Mouse (Mus musculus) ZHBTc4 (cell line): ENCODE data around the gene Tpcn2.

ENCODE experiments used
- DNase-seq: peaks from one replicate; pipeline ENCODE4 v3.0.0-alpha.2; 2011; ENCODE audit warnings: low read depth, low spot score

Tpcn2 gene

DNA sequence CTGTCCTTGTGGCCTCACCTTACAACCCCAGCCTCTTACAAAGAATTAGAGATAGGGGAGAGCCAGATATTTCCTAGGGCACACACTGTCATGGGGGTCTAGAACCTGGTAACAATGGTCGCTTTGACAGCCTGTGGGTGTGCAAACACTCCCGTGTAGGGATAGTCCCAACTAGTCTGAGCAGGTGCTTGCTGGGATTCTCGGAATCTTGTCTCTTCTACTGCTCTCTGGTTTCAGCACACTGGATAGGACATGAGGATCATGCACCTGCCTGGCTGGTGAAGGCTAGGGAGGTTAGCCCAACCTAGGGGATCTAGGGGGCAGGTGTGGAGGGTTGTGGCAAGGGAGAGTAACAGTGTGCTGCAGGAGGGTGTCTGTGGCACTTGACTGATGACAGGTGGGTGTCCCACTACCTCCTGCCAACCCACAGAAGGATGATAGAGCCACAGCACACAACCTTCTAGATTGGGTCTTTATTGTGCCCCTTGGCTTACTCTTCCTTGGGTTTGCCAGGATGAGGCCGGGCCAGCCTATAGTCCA is 78.4 kb downstream of the Tpcn2 start:
- DNase-seq: no peak

GRCm38 (mm10) chr7:145199711-145200110 is 84.1 kb downstream of the Tpcn2 start:
- DNase-seq: no peak

DNA sequence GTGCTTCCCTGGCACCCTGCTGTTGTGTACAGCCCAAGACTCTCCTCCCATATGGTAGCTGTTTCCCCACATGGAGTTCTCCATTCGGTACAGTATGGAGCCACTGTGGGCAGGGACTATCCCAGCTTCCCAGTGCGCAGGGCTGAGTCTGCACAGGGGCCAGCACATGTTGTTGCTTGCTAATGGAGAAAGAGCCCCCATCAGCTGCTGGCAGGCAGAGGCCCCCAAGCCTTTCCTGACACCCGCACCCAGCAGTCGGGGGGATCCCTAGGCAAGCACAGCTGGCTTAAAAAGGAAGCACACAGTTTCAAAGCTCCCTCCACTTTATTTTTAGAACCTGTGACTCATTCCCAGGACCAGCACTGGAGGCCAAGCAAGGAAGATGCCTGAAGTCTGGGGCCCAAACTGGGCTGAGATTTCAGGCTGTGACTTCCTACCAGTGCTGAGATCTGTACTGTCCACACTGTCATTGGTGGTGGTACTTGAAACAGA is 85.5 kb downstream of the Tpcn2 start:
- no peak for DNase-seq

DNA sequence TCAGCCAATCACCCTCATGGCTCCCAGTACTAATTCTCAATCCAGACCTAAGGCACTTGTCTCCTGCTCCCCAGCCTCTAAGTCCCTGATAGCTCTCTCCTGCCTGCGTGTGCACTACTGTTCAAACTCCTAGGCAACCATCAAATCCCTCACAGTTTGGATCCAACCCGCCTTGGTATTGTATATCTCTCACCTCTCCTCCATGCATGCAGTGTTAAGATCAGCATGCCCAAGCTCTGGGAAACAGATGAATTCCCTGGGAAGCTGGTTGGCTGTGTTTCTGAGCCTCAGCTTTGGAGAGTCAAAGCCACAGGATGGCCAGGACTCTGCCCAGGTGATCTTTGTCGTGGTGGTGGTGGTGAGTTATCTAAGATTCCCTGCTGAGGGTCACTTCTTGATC is 86.1 kb downstream of the Tpcn2 start:
- DNase-seq: no peak

GRCm38 (mm10) chr7:145197042-145197441 is 86.8 kb downstream of the Tpcn2 start:
- no peak for DNase-seq

GRCm38 (mm10) chr7:145196340-145196739 is 87.5 kb downstream of the Tpcn2 start:
- no peak for DNase-seq

GRCm38 (mm10) chr7:145195186-145195927 is 88.5 kb downstream of the Tpcn2 start:
- DNase-seq: no peak

- no peak for DNase-seq
These were observed 89.2 kb downstream of the Tpcn2 start for GRCm38 (mm10) chr7:145194455-145195161.

GRCm38 (mm10) chr7:145192836-145193235 is 91.0 kb downstream of the Tpcn2 start:
- no peak for DNase-seq

DNA sequence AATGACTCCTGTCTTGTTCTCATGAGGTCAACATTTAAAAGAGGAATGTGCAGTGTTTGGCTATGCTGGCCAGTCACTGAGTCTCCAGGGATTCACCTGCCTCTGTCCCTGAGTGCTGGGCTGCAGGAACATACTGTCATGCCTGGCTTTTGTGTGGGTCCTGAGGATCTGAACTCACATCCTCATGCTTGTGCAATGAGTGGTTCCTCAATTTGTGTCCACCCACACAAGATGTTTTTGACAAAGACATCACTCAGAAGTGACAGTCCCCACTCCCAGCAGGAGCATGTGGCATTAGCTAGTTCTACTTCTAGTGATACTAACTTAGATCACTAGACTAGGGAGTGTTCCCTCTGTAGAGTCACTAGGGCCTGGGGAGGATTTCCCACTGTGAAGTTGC is 93.3 kb downstream of the Tpcn2 start:
- DNase-seq: no peak

GRCm38 (mm10) chr7:145189342-145189741 is 94.5 kb downstream of the Tpcn2 start:
- DNase-seq: no peak

GRCm38 (mm10) chr7:145187802-145188201 is 96.0 kb downstream of the Tpcn2 start:
- no peak for DNase-seq

DNA sequence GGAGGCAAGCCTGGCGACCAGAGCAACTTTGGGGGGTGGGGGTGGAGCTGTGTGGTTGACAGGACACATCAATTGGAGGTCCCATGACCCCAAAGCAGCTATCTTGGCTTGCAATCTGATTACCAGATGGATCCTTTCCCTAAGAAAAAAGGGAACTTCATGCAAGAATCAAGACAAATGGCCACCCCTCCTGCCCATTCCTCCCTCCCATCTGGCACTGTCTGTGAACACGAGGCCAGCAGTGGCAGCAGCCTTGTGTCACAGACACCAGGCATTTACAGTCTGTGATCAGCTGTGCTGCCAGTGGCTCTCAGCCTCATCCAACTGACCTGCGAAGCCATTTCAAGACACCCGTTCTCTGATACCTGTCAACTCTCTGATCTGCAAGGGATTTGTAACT is 101.4 kb downstream of the Tpcn2 start:
- no peak for DNase-seq

DNA sequence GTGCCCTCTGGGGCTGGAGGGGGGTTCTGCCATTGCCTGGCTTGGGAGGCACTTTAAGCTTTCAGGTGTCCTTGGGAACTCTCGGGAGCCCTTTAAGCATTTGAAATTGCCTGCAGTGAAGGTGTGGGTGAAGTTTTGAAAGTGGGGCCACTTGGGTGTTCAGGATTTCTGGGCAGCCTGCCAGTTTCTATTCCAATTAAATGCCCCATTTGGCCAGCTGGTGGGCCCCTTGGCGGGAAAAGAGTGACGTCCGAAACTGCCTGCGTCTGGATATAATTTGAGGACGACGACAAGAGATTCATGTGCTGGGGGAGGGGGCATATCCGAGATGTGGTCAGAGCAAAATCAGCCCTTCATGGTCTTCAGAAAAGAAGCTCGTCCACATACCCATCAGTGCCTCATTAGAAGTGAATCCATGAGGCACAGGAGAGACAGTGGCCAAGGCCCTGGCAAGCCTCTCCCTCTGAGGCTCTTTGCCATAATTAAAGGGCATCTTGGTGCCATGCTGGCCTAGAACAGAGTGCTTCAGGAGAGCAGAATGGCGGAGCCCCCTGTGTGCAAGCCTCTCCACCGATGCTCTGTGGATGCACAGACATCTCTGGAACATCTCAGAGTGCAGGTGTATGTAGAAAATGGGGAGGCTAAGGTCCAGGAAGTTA is 102.3 kb downstream of the Tpcn2 start:
- DNase-seq: no peak

DNA sequence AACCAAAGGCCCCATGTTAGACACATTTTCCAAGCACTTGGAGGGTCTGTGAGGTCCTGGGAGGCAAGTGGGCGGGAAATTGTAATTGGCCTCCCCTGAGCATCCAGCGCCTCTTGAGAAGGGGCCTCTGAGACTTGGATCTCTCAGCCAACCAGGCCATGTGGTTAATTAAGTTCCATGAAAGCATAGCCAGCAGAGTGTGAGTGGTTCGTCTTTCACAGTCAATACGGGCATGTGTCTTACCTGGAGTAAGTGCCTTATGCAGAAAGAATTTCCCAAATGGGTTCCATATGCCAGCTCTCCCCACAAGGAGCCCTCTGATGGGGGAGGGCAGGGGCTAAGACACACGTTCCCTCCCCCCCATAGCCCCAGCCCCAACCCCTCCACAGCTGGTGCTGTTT is 104.1 kb downstream of the Tpcn2 start:
- no peak for DNase-seq

DNA sequence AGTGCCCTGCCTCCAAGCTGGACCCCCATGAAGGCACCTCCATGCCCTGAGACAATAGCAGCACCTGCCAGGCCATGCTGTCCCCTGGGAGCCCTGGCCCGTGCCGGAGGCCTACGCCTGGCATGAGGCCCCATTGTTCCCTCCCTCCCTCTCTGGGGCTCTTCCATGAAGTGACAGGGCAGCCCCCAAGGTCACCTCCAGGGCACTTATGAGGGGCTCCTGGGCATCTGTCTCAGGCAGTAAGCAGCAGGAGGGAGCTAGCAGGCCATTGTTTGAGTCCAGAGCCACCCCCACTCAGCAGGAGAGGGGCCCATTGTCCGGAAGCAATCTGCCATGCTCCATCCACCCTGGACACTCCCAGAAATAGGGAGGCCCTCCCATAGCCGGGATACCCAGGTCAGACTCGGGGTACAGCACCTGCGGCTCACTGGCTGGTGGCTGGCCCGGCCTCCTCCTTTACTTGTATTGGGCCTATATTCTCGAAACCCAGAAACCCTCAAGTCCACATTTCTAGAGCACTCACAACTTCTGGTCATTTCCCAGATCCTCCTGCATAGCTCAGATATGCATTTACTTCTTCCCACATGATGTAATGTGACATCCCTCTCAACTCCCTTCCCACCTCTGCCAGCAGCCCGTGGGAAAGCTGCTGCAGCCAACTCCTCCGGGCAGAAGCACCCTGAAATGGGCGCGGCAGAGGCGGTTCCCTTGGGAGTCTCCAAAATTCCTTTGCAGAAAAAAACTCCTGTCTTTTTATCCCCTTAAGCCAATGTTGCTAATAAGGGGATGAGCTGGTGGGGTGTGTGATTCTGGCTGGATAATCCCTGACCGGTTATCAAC is 106.8 kb downstream of the Tpcn2 start:
- DNase-seq: peak; percentile 29

GRCm38 (mm10) chr7:145173563-145173962 is 110.2 kb downstream of the Tpcn2 start:
- DNase-seq: no peak

DNA sequence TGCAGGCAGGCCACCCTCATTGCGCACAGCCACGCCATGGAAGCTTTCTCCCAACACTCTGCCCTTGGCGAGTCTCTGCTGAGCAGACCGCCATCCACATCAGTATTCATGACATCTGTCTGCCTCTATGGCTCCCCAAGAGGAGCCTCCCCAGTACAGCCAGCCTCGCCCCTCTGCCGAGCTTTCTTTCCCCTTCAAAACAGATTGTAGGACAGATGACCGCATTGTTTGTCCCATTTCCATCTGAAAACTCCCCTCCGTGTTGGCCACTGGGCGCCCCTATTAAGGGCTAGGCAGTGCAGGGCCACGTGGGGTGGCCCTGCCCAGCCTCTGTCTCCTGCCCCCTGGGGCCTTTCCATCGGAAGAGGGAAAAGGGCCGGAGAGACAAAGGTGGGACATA is 110.7 kb downstream of the Tpcn2 start:
- DNase-seq: peak; percentile 67

GRCm38 (mm10) chr7:145169703-145170102 is 114.1 kb downstream of the Tpcn2 start:
- no peak for DNase-seq

DNA sequence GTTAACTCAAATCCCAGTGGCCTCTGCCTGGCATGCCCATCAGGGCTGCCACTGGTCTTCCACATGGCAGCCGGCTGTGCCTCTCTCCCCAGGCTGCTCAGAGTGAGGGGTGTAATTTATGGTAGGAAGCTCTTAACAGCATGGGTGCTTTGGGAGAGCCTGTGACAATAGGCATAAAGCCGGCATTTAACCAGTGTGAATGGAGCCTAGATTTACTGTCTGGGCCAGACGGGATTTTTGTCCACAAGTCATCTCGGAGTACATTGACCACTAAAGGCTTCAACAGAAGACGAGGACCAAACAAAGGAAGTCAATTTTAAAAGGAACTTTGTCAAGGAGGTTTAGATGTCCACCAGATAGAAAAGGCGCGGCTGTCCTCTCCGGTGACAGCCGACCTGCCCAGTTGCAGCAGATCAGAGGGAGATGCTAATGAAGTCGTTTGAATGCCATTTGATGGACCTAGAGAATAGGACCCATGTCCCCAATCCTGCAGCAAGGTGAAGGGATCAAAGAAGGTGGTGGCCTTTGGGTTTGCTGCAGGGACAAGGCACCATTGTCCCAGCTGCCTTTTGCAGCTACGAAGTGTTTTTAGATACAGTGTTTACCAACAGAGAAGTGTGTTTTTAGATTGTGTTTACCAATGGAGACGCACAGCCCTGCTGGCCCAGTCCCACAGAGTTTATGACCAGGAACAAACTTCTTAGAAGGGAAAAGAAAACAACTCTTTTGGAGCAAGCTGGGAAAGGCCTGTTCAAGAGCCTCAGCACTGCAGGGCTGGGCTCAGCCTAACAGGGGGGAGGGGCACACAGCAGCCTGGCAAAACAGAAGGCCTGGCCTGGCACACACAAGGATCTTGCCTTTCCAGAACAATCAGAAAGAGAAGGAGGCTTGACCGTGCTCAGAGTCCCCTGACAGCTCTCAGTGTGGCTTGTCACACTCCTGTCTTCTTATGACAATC is 124.2 kb downstream of the Tpcn2 start:
- peak; percentile 34 for DNase-seq
